ENCODE assay signal across 8 mouse cellular contexts in the genomic region with DNA sequence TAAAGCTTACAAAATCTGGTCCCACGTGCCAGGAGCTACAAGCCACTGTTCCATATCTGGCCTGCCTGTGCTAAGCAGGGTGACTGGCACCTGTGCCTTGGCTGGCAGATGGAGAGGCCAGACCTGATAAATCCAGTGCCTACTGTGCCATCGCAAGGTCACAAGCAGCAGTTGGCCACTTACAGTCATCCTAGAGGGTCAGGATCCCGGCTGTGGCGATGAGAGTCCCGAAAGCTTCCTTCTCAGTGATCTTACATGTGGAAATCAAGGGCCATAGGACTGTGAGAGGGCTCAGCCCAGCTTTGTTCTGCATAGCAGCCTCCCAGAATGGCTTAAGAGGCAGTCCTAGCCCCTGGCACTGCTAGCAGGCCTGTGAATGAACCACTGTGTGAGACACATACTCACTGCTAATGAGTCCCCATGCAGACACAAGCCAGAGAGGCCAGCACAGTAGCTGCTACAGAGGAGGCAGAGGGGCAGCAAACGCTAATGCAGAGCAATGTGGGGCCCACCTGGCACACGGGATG. TPM values are rescaled to one million over a fixed set of nuclear protein-coding genes. Genes with fewer than 3 reads are reported as not detected.
DNase-seq lines count a peak whose midpoint lies in the region; ATAC-seq and TF ChIP-seq lines count a peak whose summit lies in the region.

No protein-coding gene starts in this region.

- H3K4me1 ChIP-seq in cortical plate, adult 2 months (ENCODE audit: control insufficient read depth, insufficient read depth, low read length) = peaks cover 18% of the 10 kb centered on the region
- peaks cover 18% of the 10 kb centered on the region for H3K4me1 ChIP-seq in hindbrain, embryonic 15.5 days (replicated peaks)
- peaks cover 5% of the 10 kb centered on the region; the same call in 1 of the 2 replicates for H3K4me1 ChIP-seq in midbrain, embryonic 16.5 days (ENCODE audit: control insufficient read depth, insufficient read depth, low read length)

- intact Hi-C loops in gastrocnemius, adult 2 months (cut with DNase I) = no loop called here
- intact Hi-C loops in gastrocnemius, postnatal 36 days (cut with DNase I) = no loop called here

- H3K36me3 ChIP-seq in hindbrain, embryonic 15.5 days = no peaks in the 10 kb centered on the region
- H3K36me3 ChIP-seq in midbrain, embryonic 16.5 days (ENCODE audit: control insufficient read depth, insufficient read depth, low read length) = no peaks in the 10 kb centered on the region

- H3K4me3 ChIP-seq in gastrocnemius, adult 2 months = no peak overlapping the region
- H3K4me3 ChIP-seq in cortical plate, adult 2 months (ENCODE audit: insufficient read depth, low read length) = peak overlapping the region; percentile 24
- no peak overlapping the region for H3K4me3 ChIP-seq in hindbrain, embryonic 15.5 days
- no peak overlapping the region for H3K4me3 ChIP-seq in midbrain, embryonic 16.5 days (ENCODE audit: low read depth, low read length)

- no peak for TF ChIP-seq CTCF in gastrocnemius, adult 2 months (IDR thresholded peaks at IDR 0.05)
- no peak for TF ChIP-seq CTCF in cortical plate, adult 2 months (IDR thresholded peaks at IDR 0.05; ENCODE audit: extremely low read depth, insufficient read depth, low read length)

- WGBS in hindbrain, embryonic 15.5 days = 67% methylated on average over 7 of the region's 7 CpGs
- WGBS in midbrain, embryonic 16.5 days = 72% methylated on average over 7 of the region's 7 CpGs

- no peak overlapping the region for H3K27ac ChIP-seq in gastrocnemius, adult 2 months
- peak overlapping the region; percentile 86 for H3K27ac ChIP-seq in cortical plate, adult 2 months (ENCODE audit: insufficient read depth, low read length)
- peak overlapping the region; percentile 63 for H3K27ac ChIP-seq in hindbrain, embryonic 15.5 days (replicated peaks)
- H3K27ac ChIP-seq in midbrain, embryonic 16.5 days (ENCODE audit: low read length) = peak overlapping the region; percentile 60

- no peaks in the 10 kb centered on the region for H3K9me3 ChIP-seq in hindbrain, embryonic 15.5 days
- H3K9me3 ChIP-seq in midbrain, embryonic 16.5 days (replicated peaks; ENCODE audit: control insufficient read depth, low read length, poor library complexity, severe bottlenecking) = no peaks in the 10 kb centered on the region

- H3K4me2 ChIP-seq in hindbrain, embryonic 15.5 days = no peak overlapping the region
- H3K4me2 ChIP-seq in midbrain, embryonic 16.5 days (ENCODE audit: low read length) = peak overlapping the region; percentile 2; the same call in 1 of the 2 replicates

- TF ChIP-seq POLR2A in cortical plate, adult 2 months (IDR thresholded peaks at IDR 0.05; ENCODE audit: extremely low read depth, insufficient read depth, low read length) = 0 out of 2 replicates have a peak, but pooled peaks have one; percentile 33

- peak; percentile 39 for DNase-seq in gastrocnemius, adult 2 months
- no peak for DNase-seq in gastrocnemius, postnatal 36 days
- DNase-seq in urinary bladder, adult 2 months (ENCODE audit: low spot score) = no peak
- no peak for DNase-seq in embryo, embryonic 11 days
- no peak for DNase-seq in kidney, postnatal 36 days

- ATAC-seq in hindbrain, embryonic 15.5 days (ENCODE audit: low FRiP score, low read depth) = peak; percentile 84
- peak; percentile 89 for ATAC-seq in midbrain, embryonic 16.5 days

- no peak overlapping the region for H3K9ac ChIP-seq in hindbrain, embryonic 15.5 days
- H3K9ac ChIP-seq in midbrain, embryonic 16.5 days (ENCODE audit: low read depth, low read length) = no peak overlapping the region

- H3K27me3 ChIP-seq in hindbrain, embryonic 15.5 days = no peaks in the 10 kb centered on the region
- H3K27me3 ChIP-seq in midbrain, embryonic 16.5 days (ENCODE audit: control insufficient read depth, insufficient read depth, low read depth, low read length) = no peaks in the 10 kb centered on the region

RNA-seq across cellular contexts. Expression of a gene that starts 46.4 kb away (rescaled TPM):
- total RNA-seq in gastrocnemius, adult 2 months (2021) = 1 to 10 TPM in 1 of 2 experiments, under 1 TPM in 1; 0.99 to 2.5 TPM
- total RNA-seq in gastrocnemius, postnatal 36 days (2021) = 1 to 10 TPM in 1 of 2 experiments, under 1 TPM in 1; 0.97 to 1.7 TPM
- polyA plus RNA-seq in cortical plate, adult 2 months (2012; rRNA removed) = 33.4 and 38.9 TPM in 2 replicates
- polyA plus RNA-seq in hindbrain, embryonic 15.5 days (2015; fragmentation: Nextera tagmentation; extraction: Ambion mirVana) = 38.7 and 40.9 TPM in 2 replicates
- polyA plus RNA-seq in midbrain, embryonic 16.5 days (2015; fragmentation: Nextera tagmentation; extraction: Ambion mirVana) = 32.8 and 37.0 TPM in 2 replicates
- 22.4 and 25.3 TPM in 2 replicates for polyA plus RNA-seq in urinary bladder, adult 2 months (2012; rRNA removed)
